Mouse (Mus musculus) liver, postnatal 0 days (tissue): ENCODE measurements around the gene Macrod2.

Experiments
- CTCF ChIP-seq: sonication (generic); IDR thresholded peaks from 2 replicates; pipeline ENCODE4 v1.5.1; 2016; ENCODE audit warnings: antibody characterized with exemption, low read depth
- EP300 ChIP-seq: IDR thresholded peaks from 2 replicates; pipeline ENCODE4 v1.6.1; 2016; ENCODE audit warnings: antibody characterized with exemption, low read depth, mild to moderate bottlenecking

- TF ChIP-seq CTCF (no peak), EP300 (no peak)
These were observed 1468.6 kb downstream of the Macrod2 start for GRCm38 (mm10) chr2:141863628-141864165.
